Mouse (Mus musculus): Measurements from ENCODE around the gene 9430015G10Rik. TPM values are rescaled to one million over a fixed set of nuclear protein-coding genes. Genes with fewer than 3 reads are reported as not detected.
A peak's percentile ranks its signal among the peaks of the same experiment; 100 is the strongest.

Gene 9430015G10Rik
- polyA plus RNA-seq, 1 experiment = 38.7 TPM

GRCm38 (mm10) chr4:156166477-156166876 lies 56.7 kb downstream of the 9430015G10Rik start:
- no peak for DNase-seq (ENCODE audit: extremely low spot score in 1 of 2, low spot score in 1 of 2)

GRCm38 (mm10) chr4:156168611-156169010 lies 58.8 kb downstream of the 9430015G10Rik start:
- DNase-seq (ENCODE audit: extremely low spot score in 1 of 2, low spot score in 1 of 2) = no peak

GRCm38 (mm10) chr4:156169129-156169528 lies 59.3 kb downstream of the 9430015G10Rik start:
- no peak for DNase-seq (ENCODE audit: extremely low spot score in 1 of 2, low spot score in 1 of 2)

- peak in 1 of 2 experiments; percentile 0 for DNase-seq (ENCODE audit: extremely low spot score in 1 of 2, low spot score in 1 of 2)
Measured at GRCm38 (mm10) chr4:156171828-156172227, 62.0 kb downstream of the 9430015G10Rik start.

Other genes starting within 250 kb of the 9430015G10Rik start
- 0.36 and 0.38 TPM in 2 replicates for gene Tas1r3, start 246.6 kb upstream of the 9430015G10Rik start, polyA plus RNA-seq (2012; rRNA removed)
- gene Cptp, start 240.5 kb upstream of the 9430015G10Rik start, polyA plus RNA-seq (2012; rRNA removed) = 19.6 and 22.3 TPM in 2 replicates
- gene Ints11, start 240.4 kb upstream of the 9430015G10Rik start, polyA plus RNA-seq (2012; rRNA removed) = 36.9 and 41.1 TPM in 2 replicates
- gene Pusl1, start 218.2 kb upstream of the 9430015G10Rik start, polyA plus RNA-seq (2012; rRNA removed) = 86.6 and 87.9 TPM in 2 replicates
- 101 and 109 TPM in 2 replicates for gene Acap3, start 218.2 kb upstream of the 9430015G10Rik start, polyA plus RNA-seq (2012; rRNA removed)
- gene Ube2j2, start 166.2 kb upstream of the 9430015G10Rik start, polyA plus RNA-seq (2012; rRNA removed) = 69.5 and 70.8 TPM in 2 replicates
- 14.3 and 17.1 TPM in 2 replicates for gene C1qtnf12, start 147.7 kb upstream of the 9430015G10Rik start, polyA plus RNA-seq (2012; rRNA removed)
- 9.7 and 10.6 TPM in 2 replicates for gene B3galt6, start 117.3 kb upstream of the 9430015G10Rik start, polyA plus RNA-seq (2012; rRNA removed)
- gene Sdf4, start 117.1 kb upstream of the 9430015G10Rik start, polyA plus RNA-seq (2012; rRNA removed) = 123 and 128 TPM in 2 replicates
- 3.6 and 5.9 TPM in 2 replicates for gene Tnfrsf4, start 96.1 kb upstream of the 9430015G10Rik start, polyA plus RNA-seq (2012; rRNA removed)
- gene Tnfrsf18, start 83.8 kb upstream of the 9430015G10Rik start, polyA plus RNA-seq (2012; rRNA removed) = 0.22 and 0.27 TPM in 2 replicates
- 0.04 and 0.06 TPM in 2 replicates for gene Ttll10, start 50.6 kb upstream of the 9430015G10Rik start, polyA plus RNA-seq (2012; rRNA removed)
- 1.5 and 2.5 TPM in 2 replicates for gene Rnf223, start 20.5 kb downstream of the 9430015G10Rik start, polyA plus RNA-seq (2012; rRNA removed)
- gene Agrn, start 87.5 kb downstream of the 9430015G10Rik start, polyA plus RNA-seq (2012; rRNA removed) = 198 and 200 TPM in 2 replicates
- gene Isg15, start 90.8 kb downstream of the 9430015G10Rik start, polyA plus RNA-seq (2012; rRNA removed) = 8.9 and 10.4 TPM in 2 replicates
- 5.2 and 5.4 TPM in 2 replicates for gene AW011738, start 93.3 kb downstream of the 9430015G10Rik start, polyA plus RNA-seq (2012; rRNA removed)
- 0.92 and 0.96 TPM in 2 replicates for gene Perm1, start 105.9 kb downstream of the 9430015G10Rik start, polyA plus RNA-seq (2012; rRNA removed)
- 79.0 and 85.8 TPM in 2 replicates for gene Plekhn1, start 124.9 kb downstream of the 9430015G10Rik start, polyA plus RNA-seq (2012; rRNA removed)
- 93.4 and 96.7 TPM in 2 replicates for gene Noc2l, start 126.0 kb downstream of the 9430015G10Rik start, polyA plus RNA-seq (2012; rRNA removed)
- gene Samd11, start 145.7 kb downstream of the 9430015G10Rik start, polyA plus RNA-seq (2012; rRNA removed) = 2.7 and 3.8 TPM in 2 replicates
- gene Vmn2r-ps159, start 221.1 kb downstream of the 9430015G10Rik start, polyA plus RNA-seq (2012; rRNA removed) = not detected in 2 replicates

All from frontal cortex, adult 2 months (tissue).